Mouse (Mus musculus): ENCODE measurements around the gene Vkorc1l1. TPM values are rescaled to one million over a fixed set of nuclear protein-coding genes. Genes with fewer than 3 reads are reported as not detected.

Gene Vkorc1l1
- polyA plus RNA-seq, 1 experiment, result 19.5 TPM

GRCm38 (mm10) chr5:129994989-129995388 is 53.2 kb downstream of the Vkorc1l1 start:
- Histone ChIP-seq H3K4me1 (ENCODE audit: control insufficient read depth, insufficient read depth, low read length) (no peaks in the 10 kb centered on the region), H3K4me3 (replicated peaks; ENCODE audit: extremely low read depth, low read depth, low read length) (no peak overlapping the region)
- TF ChIP-seq CTCF (IDR thresholded peaks at IDR 0.05; ENCODE audit: insufficient read depth, low read length) (no peak), POLR2A (IDR thresholded peaks at IDR 0.05; ENCODE audit: borderline replicate concordance, extremely low read depth, low read depth, low read length) (no peak)
- no peak for DNase-seq
- WGBS, result 87% methylated on average over 7 of the region's 7 CpGs

DNA sequence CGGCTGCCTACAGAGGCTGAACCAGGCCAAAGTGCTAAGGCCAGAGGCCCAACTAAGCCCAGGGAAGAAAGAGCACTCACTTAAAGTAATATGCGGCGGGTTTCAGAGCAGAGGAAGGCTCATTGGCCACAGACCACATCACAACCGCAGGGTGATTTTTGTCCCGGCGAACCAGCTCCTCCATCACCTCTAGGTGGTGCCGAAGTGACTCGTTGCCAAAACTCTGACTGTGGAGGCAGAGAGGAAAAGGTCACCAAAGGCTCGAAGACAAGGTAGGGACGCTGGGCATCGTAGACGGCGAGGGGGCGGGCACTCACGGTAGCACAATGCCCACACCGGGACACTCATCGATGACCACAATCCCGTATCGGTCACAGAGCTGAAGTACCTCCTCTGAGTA is 55.9 kb downstream of the Vkorc1l1 start:
- DNase-seq, result no peak
- no peaks in the 10 kb centered on the region; the same call in 1 of the 2 replicates for H3K4me1 ChIP-seq (ENCODE audit: control insufficient read depth, insufficient read depth, low read length)
- 73% methylated on average over 19 of the region's 19 CpGs for WGBS
- no peak for TF ChIP-seq CTCF (IDR thresholded peaks at IDR 0.05; ENCODE audit: insufficient read depth, low read length)
- TF ChIP-seq POLR2A (IDR thresholded peaks at IDR 0.05; ENCODE audit: borderline replicate concordance, extremely low read depth, low read depth, low read length), result no peak
- no peak overlapping the region for H3K4me3 ChIP-seq (replicated peaks; ENCODE audit: extremely low read depth, low read depth, low read length)

- peak; percentile 47 for DNase-seq
- H3K4me3 ChIP-seq (replicated peaks; ENCODE audit: extremely low read depth, low read depth, low read length), result no peak overlapping the region
- H3K4me1 ChIP-seq (ENCODE audit: control insufficient read depth, insufficient read depth, low read length), result no peaks in the 10 kb centered on the region; the same call in 1 of the 2 replicates
- peak; percentile 91 for TF ChIP-seq CTCF (IDR thresholded peaks at IDR 0.05; ENCODE audit: insufficient read depth, low read length)
- no peak for TF ChIP-seq POLR2A (IDR thresholded peaks at IDR 0.05; ENCODE audit: borderline replicate concordance, extremely low read depth, low read depth, low read length)
- 27% methylated on average over 4 of the region's 4 CpGs for WGBS
Measured at GRCm38 (mm10) chr5:129999097-129999496, 57.3 kb downstream of the Vkorc1l1 start.

DNA sequence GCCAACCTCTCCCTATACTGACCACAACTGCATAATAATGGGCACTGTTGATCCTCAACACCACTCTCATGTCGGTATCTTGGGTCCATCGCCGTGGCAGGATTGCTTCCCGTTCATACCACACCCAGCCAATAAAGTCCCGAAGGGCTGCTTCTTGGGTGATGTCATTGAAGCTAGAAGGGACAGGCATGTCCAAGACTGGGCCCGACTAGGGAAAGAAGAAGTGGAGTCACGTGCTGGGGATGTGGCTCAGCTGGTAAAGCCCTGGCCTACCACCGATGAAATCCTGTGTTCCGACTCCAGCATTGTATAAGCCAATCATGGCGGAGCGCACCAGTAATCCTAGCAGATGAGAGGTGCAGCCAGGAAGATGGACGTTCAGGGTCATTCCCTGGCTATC is 59.0 kb downstream of the Vkorc1l1 start:
- WGBS, result 73% methylated on average over 12 of the region's 12 CpGs
- no peak for DNase-seq

GRCm38 (mm10) chr5:130001356-130001987 is 59.7 kb downstream of the Vkorc1l1 start:
- no peak for TF ChIP-seq POLR2A (IDR thresholded peaks at IDR 0.05; ENCODE audit: borderline replicate concordance, extremely low read depth, low read depth, low read length)
- TF ChIP-seq CTCF (IDR thresholded peaks at IDR 0.05; ENCODE audit: insufficient read depth, low read length), result no peak
- DNase-seq, result no peak
- H3K4me3 ChIP-seq (replicated peaks; ENCODE audit: extremely low read depth, low read depth, low read length), result peak overlapping the region; percentile 25
- no peaks in the 10 kb centered on the region; the same call in 1 of the 2 replicates for H3K4me1 ChIP-seq (ENCODE audit: control insufficient read depth, insufficient read depth, low read length)
- 43% methylated on average over 5 of the region's 5 CpGs for WGBS

More for the DNA sequence above, 59.0 kb downstream of the Vkorc1l1 start:
- no peak for TF ChIP-seq CTCF (IDR thresholded peaks at IDR 0.05; ENCODE audit: insufficient read depth, low read length)
- no peak for TF ChIP-seq POLR2A (IDR thresholded peaks at IDR 0.05; ENCODE audit: borderline replicate concordance, extremely low read depth, low read depth, low read length)
- Histone ChIP-seq H3K4me1 (ENCODE audit: control insufficient read depth, insufficient read depth, low read length) (no peaks in the 10 kb centered on the region; the same call in 1 of the 2 replicates), H3K4me3 (replicated peaks; ENCODE audit: extremely low read depth, low read depth, low read length) (no peak overlapping the region)

- Histone ChIP-seq H3K4me1 (ENCODE audit: control insufficient read depth, insufficient read depth, low read length) (no peaks in the 10 kb centered on the region; the same call in 1 of the 2 replicates), H3K4me3 (replicated peaks; ENCODE audit: extremely low read depth, low read depth, low read length) (peak within 1 kb of the TSS; percentile 73)
- no peak for TF ChIP-seq CTCF (IDR thresholded peaks at IDR 0.05; ENCODE audit: insufficient read depth, low read length)
- TF ChIP-seq POLR2A (IDR thresholded peaks at IDR 0.05; ENCODE audit: borderline replicate concordance, extremely low read depth, low read depth, low read length), result peak; percentile 77; the same call in 1 of the 2 replicates
- DNase-seq, result peak; percentile 84
- WGBS, result under 1% methylated on average over 39 of the region's 39 CpGs
Measured at GRCm38 (mm10) chr5:130002301-130003146, 60.8 kb downstream of the Vkorc1l1 start, which contains the start of gene Gusb. Gene Gusb (minus strand): TSS chr5:130003049.

DNA sequence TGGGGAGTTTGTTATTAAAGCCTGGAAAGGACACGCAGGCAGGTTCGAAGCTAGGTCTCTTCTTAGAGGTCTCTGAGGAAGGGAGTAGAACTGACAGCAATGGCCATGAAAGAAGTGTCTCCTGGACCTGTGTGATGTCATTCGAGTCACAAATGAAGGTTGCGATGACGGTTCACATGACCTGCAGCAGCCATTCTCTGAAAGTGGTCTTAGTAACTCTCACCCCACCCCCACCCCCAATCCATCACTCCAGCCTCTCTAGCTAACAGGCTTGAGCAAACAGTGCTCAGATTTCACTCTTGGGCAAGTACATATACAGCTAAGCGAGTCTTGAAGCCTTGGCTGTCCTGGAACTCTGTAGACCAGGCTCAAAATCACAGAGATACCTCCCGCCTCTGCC is 61.5 kb downstream of the Vkorc1l1 start:
- no peaks in the 10 kb centered on the region; the same call in 1 of the 2 replicates for H3K4me1 ChIP-seq (ENCODE audit: control insufficient read depth, insufficient read depth, low read length)
- no peak for DNase-seq
- WGBS, result 26% methylated on average over 7 of the region's 7 CpGs
- H3K4me3 ChIP-seq (replicated peaks; ENCODE audit: extremely low read depth, low read depth, low read length), result peak overlapping the region; percentile 73
- TF ChIP-seq POLR2A (IDR thresholded peaks at IDR 0.05; ENCODE audit: borderline replicate concordance, extremely low read depth, low read depth, low read length) (no peak), CTCF (IDR thresholded peaks at IDR 0.05; ENCODE audit: insufficient read depth, low read length) (no peak)

- no peak overlapping the region for H3K4me3 ChIP-seq (replicated peaks; ENCODE audit: extremely low read depth, low read depth, low read length)
- DNase-seq, result no peak
- H3K4me1 ChIP-seq (ENCODE audit: control insufficient read depth, insufficient read depth, low read length), result no peaks in the 10 kb centered on the region; the same call in 1 of the 2 replicates
- 87% methylated on average over 1 of the region's 1 CpGs for WGBS
- TF ChIP-seq CTCF (IDR thresholded peaks at IDR 0.05; ENCODE audit: insufficient read depth, low read length), result peak; percentile 6; the same call in 1 of the 2 replicates
- TF ChIP-seq POLR2A (IDR thresholded peaks at IDR 0.05; ENCODE audit: borderline replicate concordance, extremely low read depth, low read depth, low read length), result no peak
Measured at GRCm38 (mm10) chr5:130007344-130007743, 65.6 kb downstream of the Vkorc1l1 start.

- no peak overlapping the region for H3K4me3 ChIP-seq (replicated peaks; ENCODE audit: extremely low read depth, low read depth, low read length)
- 80% methylated on average over 6 of the region's 6 CpGs for WGBS
- no peak for DNase-seq
- TF ChIP-seq CTCF (IDR thresholded peaks at IDR 0.05; ENCODE audit: insufficient read depth, low read length) (no peak), POLR2A (IDR thresholded peaks at IDR 0.05; ENCODE audit: borderline replicate concordance, extremely low read depth, low read depth, low read length) (no peak)
- no peaks in the 10 kb centered on the region; the same call in 1 of the 2 replicates for H3K4me1 ChIP-seq (ENCODE audit: control insufficient read depth, insufficient read depth, low read length)
Measured at GRCm38 (mm10) chr5:130008034-130008590, 66.3 kb downstream of the Vkorc1l1 start.

Data from lung, adult 2 months (tissue).